8 mouse cellular contexts compared by ENCODE assay signal in genomic region chr11:120905430-120905873, GRCm38 (mm10). TPM values are rescaled to one million over a fixed set of nuclear protein-coding genes. Genes with fewer than 3 reads are reported as not detected.
DNase-seq lines count a peak whose midpoint lies in the region; ATAC-seq and TF ChIP-seq lines count a peak whose summit lies in the region.

No protein-coding gene starts in this region.

- H3K4me2 ChIP-seq in forebrain, embryonic 14.5 days (ENCODE audit: low read length), result no peak overlapping the region
- H3K4me2 ChIP-seq in lung, postnatal 0 days (replicated peaks; ENCODE audit: low read depth, low read length), result no peak overlapping the region

- no peak for TF ChIP-seq EP300 in lung, postnatal 0 days (IDR thresholded peaks at IDR 0.05)

- H3K27ac ChIP-seq in ES-E14 (ENCODE audit: insufficient read depth, low read depth, low read length, poor library complexity, severe bottlenecking), result no peak overlapping the region
- H3K27ac ChIP-seq in forebrain, embryonic 14.5 days (ENCODE audit: low read depth, low read length), result no peak overlapping the region
- H3K27ac ChIP-seq in lung, postnatal 0 days (ENCODE audit: low read length), result no peak overlapping the region

- H3K36me3 ChIP-seq in ES-E14 (ENCODE audit: control insufficient read depth, insufficient read depth, low read length, poor library complexity, severe bottlenecking), result no peaks in the 10 kb centered on the region
- peaks cover 14% of the 10 kb centered on the region; the same call in 1 of the 2 replicates for H3K36me3 ChIP-seq in forebrain, embryonic 14.5 days (ENCODE audit: control insufficient read depth, insufficient read depth, low read length)
- no peaks in the 10 kb centered on the region for H3K36me3 ChIP-seq in lung, postnatal 0 days (ENCODE audit: insufficient read depth, low read length)

- no peaks in the 10 kb centered on the region for H3K27me3 ChIP-seq in forebrain, embryonic 14.5 days (replicated peaks; ENCODE audit: control insufficient read depth, insufficient read depth, low read length)
- no peaks in the 10 kb centered on the region for H3K27me3 ChIP-seq in lung, postnatal 0 days (replicated peaks; ENCODE audit: insufficient read depth, low read length)

- peaks cover 0 to 5% of the 10 kb centered on the region in 2 experiments; a peak in 1 of 4 replicates for H3K4me1 ChIP-seq in ES-E14 (ENCODE audit: control insufficient read depth in 2 of 2, insufficient read depth in 2 of 2, low read length in 2 of 2, poor library complexity in 1 of 2)
- H3K4me1 ChIP-seq in forebrain, embryonic 14.5 days (ENCODE audit: control insufficient read depth, insufficient read depth, low read length), result no peaks in the 10 kb centered on the region
- H3K4me1 ChIP-seq in lung, postnatal 0 days (ENCODE audit: insufficient read depth, low read depth, low read length), result no peaks in the 10 kb centered on the region; the same call in 1 of the 2 replicates

- in situ Hi-C loops in ES-E14 (cut with MboI; ENCODE audit: low sequenced_read_pairs in 2 of 2, unreplicated experiment in 2 of 2), result no loop called here

- 0 out of 2 replicates have a peak, but pooled peaks have one; percentile 52 for ATAC-seq in forebrain, embryonic 14.5 days
- peak; percentile 95 to 97 for ATAC-seq in hematopoietic stem cell, adult 5-6 weeks (replicated peaks in 1 of 2; ENCODE audit: insufficient read depth in 1 of 2, low FRiP score in 2 of 2, low TSS enrichment in 1 of 2, low read depth in 1 of 2, poor library complexity in 2 of 2, severe bottlenecking in 2 of 2)
- peak; percentile 82 for ATAC-seq in lung, postnatal 0 days

- TF ChIP-seq CTCF in lung, postnatal 0 days (IDR thresholded peaks at IDR 0.05), result peak; percentile 99

- peak; percentile 71 for DNase-seq in ES-E14 (ENCODE audit: low read depth, low spot score)
- peak; percentile 1 for DNase-seq in brain, embryonic 18.5 days (ENCODE audit: low read depth, low spot score)
- peak; percentile 69 for DNase-seq in forebrain, embryonic 14.5 days (ENCODE audit: low spot score)
- peak; percentile 78 for DNase-seq in layer of hippocampus, adult 9-11 months
- DNase-seq in lung, postnatal 0 days (ENCODE audit: low spot score), result peak; percentile 92
- DNase-seq in right cerebral cortex, adult 18-20 months, result peak; percentile 66
- peak; percentile 83 for DNase-seq in urinary bladder, postnatal 14 days (ENCODE audit: low spot score)

- no peaks in the 10 kb centered on the region for H3K9me3 ChIP-seq in ES-E14 (ENCODE audit: control insufficient read depth, insufficient read depth, low read depth, low read length)
- H3K9me3 ChIP-seq in forebrain, embryonic 14.5 days (replicated peaks; ENCODE audit: control insufficient read depth, low read length), result no peaks in the 10 kb centered on the region
- no peaks in the 10 kb centered on the region for H3K9me3 ChIP-seq in lung, postnatal 0 days (ENCODE audit: low read length)

- H3K4me3 ChIP-seq in ES-E14 (ENCODE audit: insufficient read depth in 1 of 2, low read depth in 1 of 2, low read length in 2 of 2, poor library complexity in 1 of 2, severe bottlenecking in 1 of 2), result no peak overlapping the region
- H3K4me3 ChIP-seq in forebrain, embryonic 14.5 days (ENCODE audit: low read depth, low read length), result no peak overlapping the region
- H3K4me3 ChIP-seq in lung, postnatal 0 days (ENCODE audit: low read depth, low read length), result no peak overlapping the region

- WGBS in forebrain, embryonic 14.5 days, result 0% methylated on average over 1 of the region's 1 CpGs
- 0% methylated on average over 1 of the region's 1 CpGs for WGBS in lung, postnatal 0 days

- no peak overlapping the region for H3K9ac ChIP-seq in ES-E14 (ENCODE audit: insufficient read depth, low read depth, low read length, poor library complexity, severe bottlenecking)
- H3K9ac ChIP-seq in forebrain, embryonic 14.5 days (ENCODE audit: low read length), result no peak overlapping the region
- no peak overlapping the region for H3K9ac ChIP-seq in lung, postnatal 0 days (replicated peaks; ENCODE audit: low read depth)

TF ChIP-seq in ES-E14, 5 proteins besides CTCF, POLR2A, EP300 and RAD21:
- TF ChIP-seq ZNF384 (IDR thresholded peaks at IDR 0.05; ENCODE audit: low read depth, low read length) (peak; percentile 84), HCFC1 (IDR thresholded peaks at IDR 0.05; ENCODE audit: borderline replicate concordance, insufficient read depth, low read length) (peak; percentile 62; the same call in 1 of the 2 replicates), ZC3H11A (IDR thresholded peaks at IDR 0.05; ENCODE audit: borderline replicate concordance, low read depth, low read length) (peak; percentile 83; the same call in 1 of the 2 replicates), MAFK (IDR thresholded peaks at IDR 0.05; ENCODE audit: insufficient read depth, low read depth, low read length) (no peak), CHD2 (IDR thresholded peaks at IDR 0.05; ENCODE audit: low read depth, low read length) (no peak)

RNA-seq across cellular contexts. Expression of gene Ccdc57, which starts 27.2 kb away (rescaled TPM):
- total RNA-seq in ES-E14 (2012; rRNA removed), result 1.8 and 3.0 TPM in 2 replicates
- 5.0 and 6.5 TPM in 2 replicates for polyA plus RNA-seq in forebrain, embryonic 14.5 days (2014; fragmentation: Nextera tagmentation; extraction: Ambion mirVana)
- total RNA-seq in hematopoietic stem cell, adult 5-6 weeks (2017), result 9.2 and 10.0 TPM in 2 replicates
- 3.4 and 3.7 TPM in 2 replicates for polyA plus RNA-seq in lung, postnatal 0 days (2015; fragmentation: Nextera tagmentation; extraction: Ambion mirVana)

RNA-seq across cellular contexts. Expression of gene Slc16a3, which starts 42.8 kb away (rescaled TPM):
- 261 and 568 TPM in 2 replicates for total RNA-seq in ES-E14 (2012; rRNA removed)
- 3.8 and 5.6 TPM in 2 replicates for polyA plus RNA-seq in forebrain, embryonic 14.5 days (2014; fragmentation: Nextera tagmentation; extraction: Ambion mirVana)
- 2.0 and 8.8 TPM in 2 replicates for total RNA-seq in hematopoietic stem cell, adult 5-6 weeks (2017)
- 10.0 and 10.4 TPM in 2 replicates for polyA plus RNA-seq in lung, postnatal 0 days (2015; fragmentation: Nextera tagmentation; extraction: Ambion mirVana)

Comparison
In these comparisons a context has a peak if more than half of its experiments do, and no peak if none do; other contexts are left out.
1. DNase-seq: peak in every context shown above with its lines; median percentile 92 in lung, postnatal 0 days; 83 in urinary bladder, postnatal 14 days; 78 in layer of hippocampus, adult 9-11 months; 71 in ES-E14; 69 in forebrain, embryonic 14.5 days; 66 in right cerebral cortex, adult 18-20 months; 1 in brain, embryonic 18.5 days.
2. RNA of gene Slc16a3, which starts 42.8 kb away (total RNA-seq): 261 to 568 TPM in ES-E14; 2.0 to 8.8 TPM in hematopoietic stem cell, adult 5-6 weeks; every median in the first group is over 10 times any median in the second.
3. Peak in every context shown above with its lines, with median percentiles within 50 percentile points of each other: ATAC-seq.